Mouse (Mus musculus) ovary, postnatal 14 days (tissue): ENCODE data around the gene Pax6.

Experiments used
- DNase-seq: peaks from one replicate; pipeline ENCODE4 v3.0.0; 2022; ENCODE audit warnings: low spot score

Gene Pax6

GRCm38 (mm10) chr2:105684991-105685650 lies 16.4 kb downstream of the Pax6 start:
- DNase-seq = no peak

GRCm38 (mm10) chr2:105685651-105686050 lies 17.0 kb downstream of the Pax6 start:
- DNase-seq = no peak

GRCm38 (mm10) chr2:105686363-105687316 lies 17.9 kb downstream of the Pax6 start:
- DNase-seq = no peak

GRCm38 (mm10) chr2:105687317-105687991 lies 18.8 kb downstream of the Pax6 start:
- no peak for DNase-seq

- DNase-seq = no peak
These were observed 19.3 kb downstream of the Pax6 start for GRCm38 (mm10) chr2:105688011-105688410.

GRCm38 (mm10) chr2:105688436-105689303 lies 20.0 kb downstream of the Pax6 start:
- no peak for DNase-seq

GRCm38 (mm10) chr2:105689304-105689770 lies 20.6 kb downstream of the Pax6 start:
- DNase-seq = no peak

GRCm38 (mm10) chr2:105689771-105690639 lies 21.3 kb downstream of the Pax6 start:
- no peak for DNase-seq

GRCm38 (mm10) chr2:105691296-105691695 lies 22.6 kb downstream of the Pax6 start:
- no peak for DNase-seq

GRCm38 (mm10) chr2:105697741-105698140 lies 29.0 kb downstream of the Pax6 start:
- DNase-seq = no peak

GRCm38 (mm10) chr2:105698631-105699030 lies 29.9 kb downstream of the Pax6 start:
- DNase-seq = no peak

GRCm38 (mm10) chr2:105701781-105702180 lies 33.1 kb downstream of the Pax6 start:
- no peak for DNase-seq

GRCm38 (mm10) chr2:105702586-105702985 lies 33.9 kb downstream of the Pax6 start:
- DNase-seq = no peak

GRCm38 (mm10) chr2:105705320-105705719 lies 36.6 kb downstream of the Pax6 start:
- no peak for DNase-seq

- DNase-seq = no peak
These were observed 40.4 kb downstream of the Pax6 start for GRCm38 (mm10) chr2:105709126-105709525.

- DNase-seq = no peak
These were observed 41.8 kb downstream of the Pax6 start for GRCm38 (mm10) chr2:105710511-105710910.

- no peak for DNase-seq
These were observed 46.9 kb downstream of the Pax6 start for GRCm38 (mm10) chr2:105715409-105716115.

- no peak for DNase-seq
These were observed 58.0 kb downstream of the Pax6 start for GRCm38 (mm10) chr2:105726657-105727056.

GRCm38 (mm10) chr2:105730704-105731103 lies 62.0 kb downstream of the Pax6 start:
- DNase-seq = no peak

GRCm38 (mm10) chr2:105736166-105736565 lies 67.5 kb downstream of the Pax6 start:
- DNase-seq = no peak
